Mouse (Mus musculus) cerebellum, adult 8-10 months (tissue): ENCODE results near the gene Gm30191.

Experiments used
- DNase-seq: peaks from one replicate; pipeline ENCODE4 v3.0.0; 2022

Gene Gm30191

GRCm38 (mm10) chr4:134246719-134247258, at the start of gene Gm30191:
TSS of gene Gm30191 (plus strand) at chr4:134246935.
- DNase-seq: no peak

DNA sequence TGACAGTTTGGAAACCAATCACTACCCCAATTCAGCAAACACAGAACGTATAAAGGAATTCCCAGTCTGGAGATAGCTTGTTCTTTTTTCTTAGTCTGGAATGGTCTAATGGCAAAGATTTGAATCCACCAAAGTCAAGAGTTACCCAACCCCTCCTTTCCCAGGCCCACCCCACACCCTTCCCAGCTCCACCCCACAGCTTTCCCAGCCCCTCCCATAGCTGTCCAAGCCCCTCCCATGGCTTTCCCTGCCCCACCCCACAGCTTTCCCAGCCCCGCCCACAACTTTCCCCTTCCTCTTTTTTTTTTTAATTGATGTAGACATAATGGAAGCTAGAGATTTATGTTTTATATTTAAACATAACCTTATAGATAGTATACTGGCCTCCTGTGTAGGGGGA, 47.4 kb upstream of the Gm30191 start:
- DNase-seq: no peak

DNA sequence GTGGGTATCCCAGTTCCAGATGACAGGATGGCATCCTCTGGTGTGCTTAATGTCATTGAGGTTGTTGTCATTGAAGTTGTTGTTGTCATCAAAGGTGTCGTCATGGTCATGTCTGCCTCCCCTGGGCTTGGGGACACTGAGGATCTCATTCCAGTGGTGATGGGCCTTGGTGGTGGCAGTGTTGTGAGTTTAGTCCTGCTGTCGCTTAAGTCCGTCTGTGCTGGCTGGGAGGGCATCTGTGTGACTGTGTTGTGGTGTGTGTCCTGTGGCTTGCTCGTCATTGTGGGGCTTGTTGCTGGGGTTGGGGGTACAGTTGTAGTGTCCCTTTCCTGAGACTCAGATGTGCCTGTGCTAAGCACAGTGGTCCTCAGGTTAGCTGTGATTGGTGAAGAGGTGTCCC, 43.8 kb upstream of the Gm30191 start, which contains the start of gene Gm7534:
Gene Gm7534, minus strand, starts transcription at position 101 of the 400 bp plus-strand sequence.
- no peak for DNase-seq

DNA sequence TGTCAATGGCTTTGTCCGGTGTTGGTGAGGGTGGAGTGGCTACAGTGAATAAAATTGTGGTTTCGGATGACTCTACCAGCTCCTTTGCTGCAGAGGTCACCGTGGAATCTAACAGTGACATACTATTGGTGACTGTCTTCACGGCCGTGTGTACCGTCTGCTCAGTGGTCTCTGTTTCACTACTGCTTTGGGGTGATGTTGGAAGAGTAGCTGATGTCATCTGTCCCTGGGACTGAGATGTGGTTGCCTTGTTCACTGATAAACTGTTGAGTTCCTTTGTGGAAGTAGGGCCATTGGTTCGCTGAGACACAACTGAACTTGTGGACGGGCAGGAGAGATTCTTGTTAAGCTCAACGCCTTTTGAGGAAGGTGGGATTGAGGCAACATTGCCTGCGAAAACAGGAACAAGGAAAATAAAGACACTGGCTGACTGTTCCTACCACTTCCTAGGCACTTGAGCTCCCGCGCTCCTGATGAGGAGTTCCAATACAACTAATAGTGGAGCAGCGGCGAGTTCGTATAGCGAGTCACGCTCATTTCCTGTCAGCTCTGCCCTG, 43.3 kb upstream of the Gm30191 start:
- DNase-seq: no peak

DNA sequence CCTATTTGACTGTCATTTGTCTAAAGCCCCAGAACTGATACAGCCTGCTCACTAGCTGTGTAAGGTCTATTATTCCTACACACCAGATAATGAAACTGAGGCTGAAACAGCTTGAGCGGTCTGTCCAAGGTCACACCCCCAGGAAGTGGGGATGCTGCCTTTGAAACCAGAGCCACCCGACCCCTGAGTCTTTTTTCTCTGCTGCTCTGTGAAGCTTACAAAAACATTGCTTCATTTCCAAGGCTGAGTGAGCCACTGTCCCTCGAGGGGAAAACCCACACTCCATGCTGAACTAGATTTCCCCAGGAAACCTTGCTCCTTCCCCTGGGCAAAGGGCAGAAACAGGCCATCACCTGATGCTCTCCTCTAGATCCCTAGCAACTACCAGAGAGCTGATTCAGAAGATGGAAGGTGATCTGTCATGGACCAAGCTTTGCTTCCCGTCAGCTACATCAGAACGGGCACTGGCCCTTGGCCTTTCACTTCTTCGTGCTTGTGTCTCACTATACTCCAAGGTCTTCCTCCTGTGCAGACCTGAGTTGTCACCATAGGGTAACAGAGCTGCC, 40.2 kb upstream of the Gm30191 start:
- DNase-seq: no peak

DNA sequence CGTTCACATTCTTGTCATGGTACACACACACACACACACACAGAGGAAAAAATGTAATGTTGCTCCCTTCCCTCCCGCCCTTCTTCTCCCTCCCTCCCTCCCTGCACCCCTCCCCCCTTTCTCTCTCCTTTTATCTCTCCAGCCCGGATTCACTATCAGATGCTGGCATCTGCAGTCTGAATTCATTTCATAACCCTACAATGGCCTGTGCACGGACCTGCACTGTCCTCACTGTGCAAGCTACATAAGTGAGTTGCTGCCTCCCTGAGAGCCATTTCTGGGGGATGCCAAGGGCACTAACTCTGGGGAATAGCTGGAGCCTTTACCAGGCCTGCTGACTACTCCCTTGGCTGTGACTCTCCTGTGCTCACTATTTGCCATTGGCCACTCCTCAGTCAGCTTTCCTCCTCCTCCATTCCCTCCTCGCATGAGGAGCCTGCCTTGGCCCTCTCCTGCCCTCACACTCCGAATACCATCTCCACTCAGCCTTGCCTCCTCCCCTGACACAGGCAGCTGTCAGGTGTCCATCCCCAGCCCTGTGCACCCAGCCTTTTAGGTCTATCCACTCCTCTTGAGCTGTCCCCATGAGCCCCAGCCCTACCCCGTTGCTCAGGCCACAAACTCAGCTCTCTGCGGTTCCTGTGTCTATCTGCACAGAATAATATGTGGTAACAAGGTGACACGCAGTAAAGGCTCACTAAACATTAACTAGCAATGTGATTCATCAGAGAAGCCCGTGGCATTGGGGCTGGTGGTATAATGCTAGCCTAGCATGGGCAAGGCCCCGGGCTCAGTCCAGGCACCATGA, 23.7 kb upstream of the Gm30191 start:
- no peak for DNase-seq

DNA sequence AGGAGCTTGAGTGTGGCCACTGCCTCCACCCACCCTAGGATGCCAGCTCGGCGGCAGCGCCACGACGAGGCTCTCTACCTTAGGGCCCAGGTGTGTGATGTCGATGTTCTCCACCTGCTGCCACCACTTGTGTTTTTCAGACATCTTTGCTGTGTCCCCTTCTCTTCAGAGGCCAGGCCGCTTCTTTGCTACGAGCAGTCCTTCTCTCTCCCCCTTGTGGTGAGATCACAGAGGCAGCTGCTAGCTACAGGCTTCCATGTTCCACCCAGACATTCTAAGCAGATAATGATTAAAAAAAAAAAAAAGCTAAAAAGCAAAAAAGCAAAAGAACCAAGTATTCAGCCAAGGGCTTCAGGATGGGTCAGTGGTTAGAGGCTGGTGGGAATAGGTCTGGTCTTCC, 19.5 kb upstream of the Gm30191 start, which contains the start of gene Catsper4:
Gene Catsper4, minus strand, starts transcription at position 190 of the 400 bp plus-strand sequence.
- no peak for DNase-seq

- no peak for DNase-seq
These were observed 16.3 kb upstream of the Gm30191 start for GRCm38 (mm10) chr4:134230431-134230830.

DNA sequence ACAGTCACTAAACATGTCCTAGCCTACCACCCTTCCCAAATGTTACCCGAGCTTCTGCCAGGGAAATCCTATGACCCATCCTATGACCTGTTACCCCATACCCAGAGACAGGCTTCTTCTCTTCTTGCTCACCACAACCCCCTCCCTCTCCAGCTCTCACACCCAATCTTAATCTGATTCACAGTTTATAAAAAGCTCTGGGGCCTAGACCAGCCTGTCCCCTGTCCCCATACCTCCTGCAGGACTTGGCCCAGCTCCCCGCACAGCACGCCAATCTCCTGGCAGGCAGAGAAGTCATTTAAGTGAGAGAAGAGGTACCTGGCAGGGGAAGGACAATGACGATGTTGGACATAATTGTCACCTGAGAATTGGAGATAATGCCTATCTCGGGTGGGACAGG, 11.9 kb upstream of the Gm30191 start:
- DNase-seq: no peak

DNA sequence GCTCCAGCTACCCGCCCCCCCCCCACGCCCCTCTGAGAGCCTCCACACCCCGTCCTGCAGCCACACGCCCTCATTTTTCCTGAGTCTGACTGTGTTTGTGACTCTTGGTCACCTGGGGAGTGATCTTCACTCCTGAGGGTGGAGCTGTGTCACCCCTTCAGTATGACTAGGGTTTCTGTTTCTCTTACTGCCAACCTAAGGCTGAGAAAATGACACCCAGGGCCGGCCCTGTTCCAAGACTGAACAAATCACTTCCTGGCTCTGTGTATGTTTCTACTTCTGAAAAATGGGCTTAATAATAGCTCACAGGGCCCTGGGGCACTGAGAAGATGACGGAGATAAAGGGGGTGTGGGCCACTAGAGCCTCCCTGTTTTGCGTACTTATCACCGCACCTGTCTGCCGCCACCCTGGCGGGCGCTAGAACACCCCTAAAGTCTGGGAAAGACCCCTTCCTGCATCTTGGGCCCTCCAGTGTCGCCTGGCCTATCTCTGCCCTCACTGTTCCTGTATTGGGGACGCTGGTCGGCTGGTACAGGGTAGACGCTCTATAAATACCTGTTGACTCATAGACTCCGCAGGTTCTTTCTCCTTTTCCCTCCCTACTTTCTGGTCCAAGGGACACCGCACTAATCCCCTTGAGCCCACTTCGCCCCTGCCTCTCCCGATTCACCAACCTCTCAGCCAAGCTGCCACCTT, 9.0 kb upstream of the Gm30191 start:
- DNase-seq: no peak

DNA sequence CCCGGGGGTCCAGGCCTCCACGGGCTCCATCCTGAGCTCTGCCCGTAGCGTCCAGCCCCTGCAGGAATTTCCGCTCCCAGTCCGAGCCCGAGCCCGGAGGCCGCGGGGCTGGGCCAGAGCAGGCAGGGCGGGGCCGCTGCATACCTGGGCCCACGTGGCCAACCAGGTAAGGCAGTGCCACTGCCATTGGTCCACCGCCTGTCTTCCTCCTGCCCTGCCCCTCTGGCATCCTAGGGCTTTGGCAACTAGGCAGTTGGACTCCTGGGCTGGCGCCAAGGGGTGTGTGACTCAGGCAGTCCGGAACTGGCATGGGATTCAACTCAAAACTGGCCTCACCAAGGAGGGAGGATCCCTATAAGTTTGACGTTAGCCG, 8.5 kb upstream of the Gm30191 start, which contains the start of gene Cnksr1:
Gene Cnksr1, minus strand, starts transcription at position 121 of the 373 bp plus-strand sequence.
- DNase-seq: peak; percentile 65

GRCm38 (mm10) chr4:134238686-134239085, 8.0 kb upstream of the Gm30191 start:
- no peak for DNase-seq

DNA sequence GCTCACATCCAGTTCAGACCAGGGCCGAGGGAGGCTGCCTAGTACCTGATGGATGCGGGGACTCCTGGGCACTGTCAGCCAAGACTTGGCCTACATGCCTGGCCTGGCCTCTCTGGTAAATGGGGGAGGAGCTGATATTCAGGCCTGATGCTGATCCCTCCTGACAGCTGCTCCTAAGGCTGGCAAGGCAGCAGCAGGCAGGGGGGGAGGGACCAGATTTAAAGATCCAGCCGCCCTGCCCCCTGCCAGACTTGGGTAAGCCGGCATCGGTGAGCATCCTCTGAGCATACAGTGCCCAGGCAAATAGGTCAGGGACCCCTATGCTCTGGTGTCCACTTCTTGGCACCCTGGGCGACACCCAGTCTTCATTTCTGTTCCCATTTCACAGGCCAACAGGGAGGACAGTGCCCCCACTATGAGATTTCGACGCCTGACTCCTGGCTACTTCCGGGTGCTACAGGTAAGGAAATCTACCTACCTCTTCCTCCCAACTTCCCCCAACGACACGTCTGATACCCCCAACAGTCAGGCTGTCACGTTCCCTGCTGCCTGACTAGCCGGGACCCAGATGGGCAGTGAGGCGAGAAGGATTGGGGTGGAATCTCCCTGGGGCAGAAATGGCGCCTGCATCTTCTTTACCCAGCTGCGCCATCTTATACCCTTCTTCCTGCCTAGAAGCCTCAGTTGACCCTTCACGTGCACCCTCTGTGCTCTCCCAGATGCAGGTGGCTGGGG, 3.1 kb upstream of the Gm30191 start, which contains the start of gene E130218I03Rik:
Gene E130218I03Rik, plus strand, starts transcription at position 147 of the 735 bp plus-strand sequence.
- DNase-seq: no peak

- peak; percentile 95 for DNase-seq
These were observed 1.4 kb upstream of the Gm30191 start, which contains the start of gene Zfp593 for GRCm38 (mm10) chr4:134245148-134245843. TSS of gene Zfp593 (minus strand) at chr4:134245592.

- no peak for DNase-seq
These were observed 479 bp upstream of the Gm30191 start for GRCm38 (mm10) chr4:134246256-134246655.

DNA sequence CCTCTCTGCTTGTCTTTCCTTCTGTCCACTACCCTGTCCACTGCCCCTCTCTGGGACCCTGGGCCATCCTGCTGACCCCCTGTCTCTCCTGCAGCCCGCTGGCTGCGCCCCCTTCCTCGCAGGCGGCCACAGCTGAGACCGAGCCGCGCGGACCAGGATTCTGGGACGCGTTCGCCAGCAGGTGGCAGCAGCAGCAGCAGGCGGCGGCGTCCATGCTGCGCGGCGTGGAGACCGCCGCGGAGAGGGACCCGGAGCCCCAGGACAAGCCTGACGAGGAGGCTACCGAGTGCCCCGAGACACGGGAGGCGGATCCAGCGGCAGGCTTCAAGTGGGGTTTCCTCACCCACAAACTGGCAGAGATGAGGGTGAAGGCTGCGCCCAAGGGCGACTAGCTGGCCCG, 2.9 kb downstream of the Gm30191 start:
- DNase-seq: peak; percentile 53

GRCm38 (mm10) chr4:134250116-134250929, 3.6 kb downstream of the Gm30191 start:
- DNase-seq: no peak

- no peak for DNase-seq
These were observed 4.2 kb downstream of the Gm30191 start for GRCm38 (mm10) chr4:134250930-134251240.

GRCm38 (mm10) chr4:134251241-134252130, 4.8 kb downstream of the Gm30191 start:
- no peak for DNase-seq
